Mouse (Mus musculus) kidney, postnatal 0 days (tissue): ENCODE measurements around the gene Enho. TPM values are rescaled to one million over a fixed set of nuclear protein-coding genes. Genes with fewer than 3 reads are reported as not detected.

ENCODE experiments used
- ATAC-seq: fragments of 200-750 bp; cut with Nextera tagmentation; replicated peaks from 2 replicates; pipeline ENCODE4 v1.8.0; 2017; ENCODE audit warnings: low read depth, moderate number of reproducible peaks, moderate TSS enrichment, moderate library complexity; ENCODE audit not compliant: low FRiP score
- DNase-seq: peaks from one replicate; pipeline ENCODE4 v3.0.0-alpha.2; 2016; ENCODE audit warnings: low spot score
- H3K27ac ChIP-seq: fragments of 300-500 bp; sonication (generic); 2 replicates; pipeline ENCODE4 v1.5.1; 2014; ENCODE audit warnings: mild to moderate bottlenecking
- H3K27me3 ChIP-seq: fragments of 300-500 bp; sonication (generic); 2 replicates; pipeline ENCODE4 v1.6.1; 2014; ENCODE audit warnings: low read length, mixed read lengths; ENCODE audit not compliant: insufficient read depth
- H3K36me3 ChIP-seq: fragments of 300-500 bp; sonication (generic); 2 replicates; pipeline ENCODE4 v1.6.1; 2014; ENCODE audit warnings: low read length, mixed read lengths; ENCODE audit not compliant: insufficient read depth
- H3K4me1 ChIP-seq: fragments of 300-500 bp; sonication (generic); replicated peaks from 2 replicates; pipeline ENCODE4 v1.6.1; 2014; ENCODE audit warnings: antibody characterized with exemption, low read length, mixed read lengths; ENCODE audit not compliant: insufficient read depth
- H3K4me2 ChIP-seq: fragments of 300-500 bp; sonication (generic); 2 replicates; pipeline ENCODE4 v1.6.1; 2014; ENCODE audit warnings: mild to moderate bottlenecking, low read length, moderate library complexity, mixed read lengths
- H3K4me3 ChIP-seq: fragments of 300-500 bp; sonication (generic); replicated peaks from 2 replicates; pipeline ENCODE4 v1.5.1; 2014; ENCODE audit warnings: low read depth, low read length
- H3K9ac ChIP-seq: fragments of 300-500 bp; sonication (generic); 2 replicates; pipeline ENCODE4 v1.6.1; 2014; ENCODE audit warnings: low read depth, low read length
- H3K9me3 ChIP-seq: fragments of 300-500 bp; sonication (generic); replicated peaks from 2 replicates; pipeline ENCODE4 v1.6.1; 2016; ENCODE audit warnings: low read length, inconsistent platforms, mixed read lengths
- CTCF ChIP-seq: IDR thresholded peaks from 2 replicates; pipeline ENCODE4 v1.5.1; 2016; ENCODE audit warnings: antibody characterized with exemption, low read depth, mild to moderate bottlenecking, moderate library complexity
- WGBS: fragments of 180-500 bp; shearing (Covaris S2); extraction: QIAGEN DNeasy Blood & Tissue Kit; methylation state at CpG from one replicate; pipeline ENCODE4 v1.1.7; 2014; 5-methylcytosine and 5-hydroxymethylcytosine counted together
- polyA plus RNA-seq: library from polyadenylated mRNA; unstranded; fragments of >200 nt; fragmentation: Nextera tagmentation; extraction: Ambion mirVana; gene quantifications from 2 replicates; pipeline ENCODE4 v1.2.1, GENCODE M21; 2015

The Enho gene
- polyA plus RNA-seq, 1 experiment from 2014 or later: 23.9 TPM

GRCm38 (mm10) chr4:41666646-41667045 lies 26.5 kb upstream of the Enho start:
- Histone ChIP-seq H3K9me3 (no peaks in the 10 kb centered on the region), H3K4me2 (no peak overlapping the region), H3K36me3 (no peaks in the 10 kb centered on the region), H3K27me3 (no peaks in the 10 kb centered on the region), H3K4me1 (peaks cover 36% of the 10 kb centered on the region), H3K9ac (no peak overlapping the region), H3K4me3 (no peak overlapping the region), H3K27ac (no peak overlapping the region)
- TF ChIP-seq CTCF: no peak
- DNase-seq (no peak), ATAC-seq (no peak)
- WGBS: 53% methylated on average over 11 of the region's 11 CpGs

DNA sequence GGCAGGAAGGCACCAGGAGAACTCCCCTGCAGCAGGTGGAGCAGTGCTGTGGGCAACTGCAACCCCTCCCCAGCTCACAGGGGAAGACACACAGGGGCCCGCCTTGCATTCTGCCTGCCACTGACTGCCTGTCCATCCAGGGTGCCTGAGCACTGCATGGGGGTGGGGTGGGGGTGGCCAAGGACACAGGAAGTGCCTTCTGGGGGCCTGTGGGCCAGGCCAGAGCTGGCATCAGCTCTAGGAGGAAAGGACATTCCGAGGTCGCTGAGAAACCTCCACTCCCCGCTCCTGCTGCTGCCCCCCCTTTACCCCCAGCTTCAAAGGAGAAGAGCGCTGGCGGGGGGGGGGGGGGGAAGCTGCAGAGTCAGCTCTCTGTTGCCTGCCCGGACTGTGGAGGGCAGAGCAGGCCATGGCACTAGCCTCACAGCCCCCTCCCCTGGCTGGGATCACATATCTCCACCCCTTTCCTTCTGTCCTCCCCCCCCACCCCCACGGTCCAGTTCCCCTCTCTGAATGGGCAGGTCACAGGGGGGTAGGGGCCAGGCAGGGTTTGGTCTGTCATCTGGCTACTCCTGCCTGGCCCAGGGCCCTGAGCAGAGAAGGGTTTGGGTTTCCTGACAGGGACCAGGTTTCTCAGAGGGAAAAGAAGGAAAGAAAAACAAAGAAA lies 25.0 kb upstream of the Enho start:
- peak overlapping the region; percentile 23 for H3K4me2 ChIP-seq
- H3K9ac ChIP-seq: no peak overlapping the region
- H3K4me3 ChIP-seq: no peak overlapping the region
- H3K27ac ChIP-seq: peak overlapping the region; percentile 54
- peak; percentile 77 for DNase-seq
- no peaks in the 10 kb centered on the region for H3K9me3 ChIP-seq
- 6% methylated on average over 7 of the region's 8 CpGs for WGBS
- H3K4me1 ChIP-seq: peaks cover 41% of the 10 kb centered on the region
- no peak for TF ChIP-seq CTCF
- no peaks in the 10 kb centered on the region for H3K36me3 ChIP-seq
- ATAC-seq: peak; percentile 50
- H3K27me3 ChIP-seq: no peaks in the 10 kb centered on the region

DNA sequence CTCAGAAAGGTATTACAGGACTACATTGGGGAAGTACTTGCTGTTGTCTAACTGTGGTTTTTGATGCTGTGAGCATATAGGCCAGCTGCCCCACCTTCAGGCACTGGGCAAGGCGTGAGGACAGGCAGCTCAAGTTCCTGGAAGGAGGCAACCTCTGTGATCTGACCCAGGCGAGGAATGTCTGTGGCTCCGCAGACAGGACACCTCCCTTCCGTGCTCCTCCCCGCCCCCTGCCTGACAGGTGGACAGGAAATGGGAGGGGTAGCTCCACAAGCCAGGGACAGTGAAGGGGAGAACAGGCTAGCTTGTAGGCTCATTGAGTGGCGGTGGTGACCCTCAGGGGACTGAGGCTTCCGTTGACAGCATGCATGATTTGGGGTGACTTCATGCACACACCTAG lies 24.4 kb upstream of the Enho start:
- peak; percentile 25; the same call in 1 of the 2 replicates for ATAC-seq
- Histone ChIP-seq H3K4me1 (peaks cover 41% of the 10 kb centered on the region), H3K4me2 (no peak overlapping the region)

DNA sequence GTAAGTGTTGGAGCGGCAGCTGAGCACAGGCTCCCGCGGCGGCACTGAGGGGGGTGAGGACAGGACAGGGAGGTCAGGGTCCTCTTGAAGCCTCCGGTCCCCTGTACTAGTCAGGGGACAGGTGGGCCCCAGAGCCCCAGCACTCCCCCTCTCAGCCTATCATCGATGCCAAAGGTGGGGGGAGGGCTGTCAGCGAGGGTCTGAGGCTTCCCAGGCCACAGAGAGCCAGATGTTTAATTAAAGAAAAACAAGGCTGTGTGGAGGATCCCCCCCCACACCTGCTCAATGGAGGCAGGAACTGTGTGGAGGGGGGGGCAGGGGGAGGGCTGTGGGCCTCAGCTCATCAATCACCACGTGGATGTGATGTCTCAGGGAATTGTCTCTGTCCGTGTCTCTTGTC lies 23.5 kb upstream of the Enho start:
- ATAC-seq (no peak), DNase-seq (no peak)
- no peak overlapping the region for H3K4me2 ChIP-seq
- no peak overlapping the region for H3K4me3 ChIP-seq
- no peak overlapping the region for H3K9ac ChIP-seq
- H3K27me3 ChIP-seq: no peaks in the 10 kb centered on the region
- no peak for TF ChIP-seq CTCF
- peaks cover 44% of the 10 kb centered on the region for H3K4me1 ChIP-seq
- no peaks in the 10 kb centered on the region for H3K9me3 ChIP-seq
- WGBS: 29% methylated on average over 9 of the region's 9 CpGs
- H3K36me3 ChIP-seq: no peaks in the 10 kb centered on the region
- H3K27ac ChIP-seq: no peak overlapping the region

More for the DNA sequence above, 24.4 kb upstream of the Enho start:
- Histone ChIP-seq H3K9ac (no peak overlapping the region), H3K4me3 (no peak overlapping the region), H3K36me3 (no peaks in the 10 kb centered on the region), H3K9me3 (no peaks in the 10 kb centered on the region), H3K27me3 (no peaks in the 10 kb centered on the region), H3K27ac (peak overlapping the region; percentile 54)
- peak; percentile 53 for DNase-seq
- peak; percentile 21; the same call in 1 of the 2 replicates for TF ChIP-seq CTCF
- WGBS: 20% methylated on average over 7 of the region's 7 CpGs

GRCm38 (mm10) chr4:41662723-41663122 lies 22.6 kb upstream of the Enho start:
- Histone ChIP-seq H3K27me3 (no peaks in the 10 kb centered on the region), H3K9ac (no peak overlapping the region), H3K4me1 (peaks cover 44% of the 10 kb centered on the region), H3K4me2 (no peak overlapping the region), H3K27ac (no peak overlapping the region), H3K4me3 (no peak overlapping the region), H3K9me3 (no peaks in the 10 kb centered on the region), H3K36me3 (no peaks in the 10 kb centered on the region)
- ATAC-seq (no peak), DNase-seq (no peak)
- WGBS: 65% methylated on average over 11 of the region's 11 CpGs
- TF ChIP-seq CTCF: no peak

GRCm38 (mm10) chr4:41660851-41661430 lies 20.8 kb upstream of the Enho start:
- Histone ChIP-seq H3K27ac (no peak overlapping the region), H3K4me1 (peaks cover 40% of the 10 kb centered on the region), H3K4me2 (no peak overlapping the region), H3K36me3 (no peaks in the 10 kb centered on the region), H3K9ac (no peak overlapping the region), H3K4me3 (no peak overlapping the region), H3K27me3 (no peaks in the 10 kb centered on the region), H3K9me3 (no peaks in the 10 kb centered on the region)
- ATAC-seq (peak; percentile 33; the same call in 1 of the 2 replicates), DNase-seq (peak; percentile 63)
- 18% methylated on average over 11 of the region's 11 CpGs for WGBS
- no peak for TF ChIP-seq CTCF
